Mouse (Mus musculus) heart, adult 10 weeks (tissue): ENCODE measurements around the gene Hist1h4f. TPM values are rescaled to one million over a fixed set of nuclear protein-coding genes. Genes with fewer than 3 reads are reported as not detected.

Source experiments
- polyA plus RNA-seq: library from polyadenylated mRNA; stranded (reverse); fragments of 350-450 nt; fragmentation: Illumina TruSeq; extraction: RNeasy Lipid Tissue Mini Kit (QIAGEN cat#74804); gene quantifications from one replicate; pipeline ENCODE4 v1.2.3, GENCODE M21; 2014; ENCODE audit warnings: low read depth, low replicate concordance

The Hist1h4f gene
- polyA plus RNA-seq, 1 experiment from 2014 or later: not detected

Other genes with a start within 250 kb of the Hist1h4f start
- gene Zfp322a, start 182.4 kb downstream of the Hist1h4f start, polyA plus RNA-seq: 16.7 TPM
- 4.1 TPM for gene Abt1, start 127.8 kb downstream of the Hist1h4f start, polyA plus RNA-seq
- not detected for gene Btn1a1, start 85.7 kb downstream of the Hist1h4f start, polyA plus RNA-seq
- not detected for gene Btn2a2, start 62.8 kb downstream of the Hist1h4f start, polyA plus RNA-seq
- gene Hist1h4h, start 20.6 kb downstream of the Hist1h4f start, polyA plus RNA-seq: 46.3 TPM
- gene Hist1h2af, start 17.7 kb downstream of the Hist1h4f start, polyA plus RNA-seq: 2.5 TPM
- gene Hist1h3g, start 16.2 kb downstream of the Hist1h4f start, polyA plus RNA-seq: not detected
- gene Hist1h2bh, start 8.3 kb downstream of the Hist1h4f start, polyA plus RNA-seq: 0.89 TPM
- 0.68 TPM for gene Hist1h3f, start 7.6 kb downstream of the Hist1h4f start, polyA plus RNA-seq
- gene Hist1h1d, start 1.6 kb upstream of the Hist1h4f start, polyA plus RNA-seq: 0.21 TPM
- not detected for gene Hist1h3e, start 10.7 kb upstream of the Hist1h4f start, polyA plus RNA-seq
- gene Hist1h2ae, start 19.6 kb upstream of the Hist1h4f start, polyA plus RNA-seq: not detected
- not detected for gene Hist1h2bg, start 19.7 kb upstream of the Hist1h4f start, polyA plus RNA-seq
- gene Hist1h2bf, start 22.5 kb upstream of the Hist1h4f start, polyA plus RNA-seq: not detected
- gene Hist1h2ad, start 22.7 kb upstream of the Hist1h4f start, polyA plus RNA-seq: not detected
- 0.76 TPM for gene Hist1h3d, start 24.1 kb upstream of the Hist1h4f start, polyA plus RNA-seq
- gene Hist1h4d, start 29.9 kb upstream of the Hist1h4f start, polyA plus RNA-seq: not detected
- gene Hist1h2be, start 69.5 kb upstream of the Hist1h4f start, polyA plus RNA-seq: 8.1 TPM
- gene Hist1h1e, start 70.9 kb upstream of the Hist1h4f start, polyA plus RNA-seq: 3.8 TPM
- 1.0 TPM for gene Hist1h2ac, start 132.3 kb upstream of the Hist1h4f start, polyA plus RNA-seq
- gene Hist1h2bc, start 132.6 kb upstream of the Hist1h4f start, polyA plus RNA-seq: 121 TPM
- gene Hist1h1t, start 144.2 kb upstream of the Hist1h4f start, polyA plus RNA-seq: not detected
- gene Hist1h4c, start 146.8 kb upstream of the Hist1h4f start, polyA plus RNA-seq: not detected
- 35.3 TPM for gene Hfe, start 159.2 kb upstream of the Hist1h4f start, polyA plus RNA-seq
- 171 TPM for gene Hist1h1c, start 187.2 kb upstream of the Hist1h4f start, polyA plus RNA-seq
- gene Hist1h3c, start 194.0 kb upstream of the Hist1h4f start, polyA plus RNA-seq: not detected
- gene Hist1h2bb, start 195.1 kb upstream of the Hist1h4f start, polyA plus RNA-seq: not detected
- gene Hist1h2ab, start 199.5 kb upstream of the Hist1h4f start, polyA plus RNA-seq: not detected
- not detected for gene Hist1h3b, start 200.6 kb upstream of the Hist1h4f start, polyA plus RNA-seq
- not detected for gene Hist1h4b, start 205.4 kb upstream of the Hist1h4f start, polyA plus RNA-seq
- not detected for gene Hist1h4a, start 209.6 kb upstream of the Hist1h4f start, polyA plus RNA-seq
- not detected for gene Hist1h3a, start 210.7 kb upstream of the Hist1h4f start, polyA plus RNA-seq
- not detected for gene Hist1h1a, start 212.0 kb upstream of the Hist1h4f start, polyA plus RNA-seq
- 0.31 TPM for gene Trim38, start 218.3 kb upstream of the Hist1h4f start, polyA plus RNA-seq